Mouse (Mus musculus) liver, embryonic 13.5 days (tissue): ENCODE data around the gene Wdr18. TPM values are rescaled to one million over a fixed set of nuclear protein-coding genes. Genes with fewer than 3 reads are reported as not detected.

ENCODE experiments used
- ATAC-seq: fragments of 200-750 bp; cut with Nextera tagmentation; 2 replicates; pipeline ENCODE4 v1.8.0; 2017; ENCODE audit warnings: low read depth, mild to moderate bottlenecking, moderate number of reproducible peaks, moderate library complexity
- DNase-seq: peaks from one replicate; pipeline ENCODE4 v3.0.0; 2022
- H3K27ac ChIP-seq: fragments of 300-500 bp; sonication (generic); 2 replicates; pipeline ENCODE4 v1.5.1; 2015; ENCODE audit warnings: moderate library complexity, mild to moderate bottlenecking, inconsistent platforms
- H3K27me3 ChIP-seq: fragments of 300-500 bp; sonication (generic); 2 replicates; pipeline ENCODE4 v1.6.1; 2015; ENCODE audit warnings: mild to moderate bottlenecking, inconsistent platforms
- H3K36me3 ChIP-seq: fragments of 300-500 bp; sonication (generic); 2 replicates; pipeline ENCODE4 v1.6.1; 2015; ENCODE audit warnings: mild to moderate bottlenecking, inconsistent platforms
- H3K4me1 ChIP-seq: fragments of 300-500 bp; sonication (generic); replicated peaks from 2 replicates; pipeline ENCODE4 v1.6.1; 2015; ENCODE audit warnings: inconsistent platforms
- H3K4me2 ChIP-seq: fragments of 300-500 bp; sonication (generic); 2 replicates; pipeline ENCODE4 v1.6.1; 2015; ENCODE audit warnings: inconsistent platforms, mild to moderate bottlenecking, moderate library complexity
- H3K4me3 ChIP-seq: fragments of 300-500 bp; sonication (generic); replicated peaks from 2 replicates; pipeline ENCODE4 v1.5.1; 2015; ENCODE audit warnings: mild to moderate bottlenecking, inconsistent platforms
- H3K9ac ChIP-seq: fragments of 300-500 bp; sonication (generic); 2 replicates; pipeline ENCODE4 v1.6.1; 2015; ENCODE audit warnings: mild to moderate bottlenecking, inconsistent platforms
- H3K9me3 ChIP-seq: fragments of 300-500 bp; sonication (generic); replicated peaks from 2 replicates; pipeline ENCODE4 v1.6.1; 2016; ENCODE audit warnings: inconsistent platforms
- WGBS: fragments of 180-500 bp; shearing (Covaris S2); methylation state at CpG from one replicate; pipeline ENCODE4 v1.1.7; 2015; ENCODE audit not compliant: insufficient replicate concordance; 5-methylcytosine and 5-hydroxymethylcytosine counted together
- polyA plus RNA-seq: library from polyadenylated mRNA; unstranded; fragments of >200 nt; fragmentation: Nextera tagmentation; extraction: Ambion mirVana; gene quantifications from 2 replicates; pipeline ENCODE4 v1.2.1, GENCODE M21; 2015

Wdr18 gene
- polyA plus RNA-seq, 1 experiment from 2014 or later: 78.2 TPM

GRCm38 (mm10) chr10:79971183-79971497, 11.2 kb downstream of the Wdr18 start:
- H3K27ac ChIP-seq: no peak overlapping the region
- no peak for DNase-seq
- H3K36me3 ChIP-seq: peaks cover 38% of the 10 kb centered on the region
- peak overlapping the region; percentile 51 for H3K4me2 ChIP-seq
- peak overlapping the region; percentile 32 for H3K4me3 ChIP-seq
- H3K4me1 ChIP-seq: peaks cover 8% of the 10 kb centered on the region
- peak overlapping the region; percentile 5; the same call in 1 of the 2 replicates for H3K9ac ChIP-seq
- ATAC-seq: no peak
- H3K27me3 ChIP-seq: peaks cover 55% of the 10 kb centered on the region
- WGBS: 7% methylated on average over 21 of the region's 21 CpGs
- peaks cover 8% of the 10 kb centered on the region for H3K9me3 ChIP-seq

DNA sequence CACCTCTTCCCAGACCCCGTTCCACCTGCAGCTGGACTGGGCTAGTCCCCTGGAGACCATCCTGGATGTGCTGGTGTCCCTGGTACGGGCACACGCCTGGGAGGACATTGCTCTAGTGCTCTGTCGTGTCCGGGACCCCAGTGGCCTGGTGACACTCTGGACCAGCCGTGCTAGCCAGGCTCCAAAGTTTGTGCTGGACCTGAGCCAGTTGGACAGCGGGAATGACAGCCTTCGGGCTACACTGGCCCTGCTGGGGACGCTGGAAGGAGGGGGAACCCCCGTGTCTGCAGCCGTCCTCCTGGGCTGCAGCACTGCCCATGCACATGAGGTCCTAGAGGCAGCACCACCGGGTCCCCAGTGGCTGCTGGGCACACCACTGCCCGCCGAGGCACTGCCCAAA, 12.9 kb downstream of the Wdr18 start:
- Histone ChIP-seq H3K4me3 (no peak overlapping the region), H3K36me3 (peaks cover 38% of the 10 kb centered on the region), H3K9me3 (peaks cover 25% of the 10 kb centered on the region), H3K4me2 (no peak overlapping the region), H3K4me1 (peaks cover 8% of the 10 kb centered on the region), H3K9ac (no peak overlapping the region), H3K27ac (no peak overlapping the region), H3K27me3 (peaks cover 55% of the 10 kb centered on the region)
- DNase-seq (no peak), ATAC-seq (no peak)
- 52% methylated on average over 14 of the region's 14 CpGs for WGBS

- H3K27ac ChIP-seq: no peak overlapping the region
- no peak overlapping the region for H3K4me3 ChIP-seq
- WGBS: 88% methylated on average over 21 of the region's 21 CpGs
- peaks cover 46% of the 10 kb centered on the region for H3K27me3 ChIP-seq
- no peak overlapping the region for H3K4me2 ChIP-seq
- peaks cover 35% of the 10 kb centered on the region for H3K9me3 ChIP-seq
- ATAC-seq (no peak), DNase-seq (no peak)
- H3K4me1 ChIP-seq: peaks cover 8% of the 10 kb centered on the region
- peaks cover 42% of the 10 kb centered on the region for H3K36me3 ChIP-seq
- no peak overlapping the region for H3K9ac ChIP-seq
Measured at GRCm38 (mm10) chr10:79974087-79974486, 14.1 kb downstream of the Wdr18 start.

DNA sequence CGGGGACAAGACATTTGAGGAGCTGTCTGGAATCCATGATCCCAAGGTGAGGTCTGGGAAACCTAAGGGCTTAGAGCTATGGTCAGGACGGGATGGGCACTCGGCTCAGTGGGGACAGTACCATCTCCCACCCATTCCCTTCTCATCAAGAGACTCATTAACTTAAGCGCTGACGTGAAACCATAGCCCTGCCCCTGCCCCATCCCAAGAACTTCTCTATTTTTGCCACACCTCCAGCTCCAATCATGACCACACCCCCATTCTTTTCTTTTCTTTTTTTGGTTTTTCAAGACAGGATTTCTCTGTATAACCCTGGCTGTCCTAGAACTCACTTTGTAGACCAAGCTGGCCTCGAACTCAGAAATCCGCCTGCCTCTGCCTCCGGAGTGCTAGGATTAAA, 14.7 kb downstream of the Wdr18 start:
- peaks cover 35% of the 10 kb centered on the region for H3K9me3 ChIP-seq
- peaks cover 48% of the 10 kb centered on the region for H3K36me3 ChIP-seq
- DNase-seq (no peak), ATAC-seq (no peak)
- no peak overlapping the region for H3K4me3 ChIP-seq
- H3K27ac ChIP-seq: no peak overlapping the region
- peaks cover 41% of the 10 kb centered on the region for H3K27me3 ChIP-seq
- WGBS: 68% methylated on average over 8 of the region's 8 CpGs
- H3K9ac ChIP-seq: no peak overlapping the region
- peaks cover 8% of the 10 kb centered on the region for H3K4me1 ChIP-seq
- no peak overlapping the region for H3K4me2 ChIP-seq

DNA sequence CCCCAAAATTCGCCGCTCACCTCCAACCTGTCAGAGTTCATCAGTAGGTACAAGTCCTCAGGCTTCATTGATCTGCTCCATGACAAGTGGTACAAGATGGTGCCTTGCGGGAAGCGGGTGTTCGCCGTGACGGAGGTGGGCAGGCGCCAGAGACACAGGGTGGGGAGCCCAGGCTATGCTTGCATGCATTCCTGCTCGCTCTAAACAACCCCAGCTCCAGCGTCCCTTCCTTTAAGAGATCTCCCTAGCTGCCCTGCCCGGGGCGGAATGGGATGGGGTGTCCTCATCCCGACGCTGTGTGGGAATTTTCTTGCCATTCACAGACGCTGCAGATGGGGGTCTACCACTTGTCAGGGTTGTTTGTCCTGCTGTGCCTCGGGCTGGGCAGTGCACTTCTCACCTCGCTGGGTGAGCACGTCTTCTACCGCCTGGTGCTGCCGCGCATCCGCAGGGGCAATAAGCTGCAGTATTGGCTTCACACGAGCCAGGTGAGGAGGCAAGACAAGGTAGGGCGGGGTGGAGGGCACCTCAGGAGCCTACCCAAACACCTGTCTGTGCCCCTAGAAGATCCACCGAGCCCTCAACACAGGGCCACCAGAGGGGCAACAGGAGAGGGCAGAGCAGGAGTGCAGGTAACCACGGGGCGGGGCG, 16.2 kb downstream of the Wdr18 start:
- Histone ChIP-seq H3K4me3 (no peak overlapping the region), H3K36me3 (peaks cover 59% of the 10 kb centered on the region), H3K4me1 (peaks cover 11% of the 10 kb centered on the region), H3K9me3 (peaks cover 35% of the 10 kb centered on the region), H3K4me2 (no peak overlapping the region), H3K27ac (no peak overlapping the region), H3K9ac (no peak overlapping the region), H3K27me3 (peaks cover 25% of the 10 kb centered on the region)
- WGBS: 92% methylated on average over 28 of the region's 28 CpGs
- DNase-seq: no peak
- ATAC-seq: no peak

DNA sequence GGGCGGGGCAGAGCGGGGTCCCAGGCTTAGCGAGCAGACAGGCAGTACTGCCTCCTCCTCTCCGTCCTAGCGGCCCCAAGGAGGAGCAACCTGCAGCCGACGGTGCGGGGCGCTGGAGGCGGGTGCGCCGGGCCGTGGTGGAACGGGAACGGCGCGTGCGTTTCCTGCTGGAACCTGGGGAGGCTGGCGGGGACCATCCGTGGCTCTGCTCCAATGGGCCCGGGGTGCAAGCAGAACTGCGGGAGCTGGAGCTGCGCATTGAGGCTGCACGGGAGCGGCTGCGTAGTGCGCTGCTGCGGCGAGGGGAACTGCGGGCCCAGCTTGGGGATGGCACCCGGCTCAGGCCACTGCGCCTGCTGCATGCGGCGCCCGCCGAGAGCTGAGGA, 16.8 kb downstream of the Wdr18 start:
- WGBS: 93% methylated on average over 28 of the region's 36 CpGs
- Histone ChIP-seq H3K27me3 (peaks cover 20% of the 10 kb centered on the region), H3K4me1 (peaks cover 16% of the 10 kb centered on the region), H3K4me2 (no peak overlapping the region), H3K36me3 (peaks cover 64% of the 10 kb centered on the region), H3K27ac (no peak overlapping the region), H3K9ac (no peak overlapping the region), H3K4me3 (no peak overlapping the region), H3K9me3 (peaks cover 35% of the 10 kb centered on the region)
- DNase-seq (no peak), ATAC-seq (no peak)

- Histone ChIP-seq H3K4me2 (no peak overlapping the region), H3K9ac (no peak overlapping the region), H3K9me3 (peaks cover 35% of the 10 kb centered on the region), H3K27ac (no peak overlapping the region), H3K4me3 (no peak overlapping the region; the same call in 1 of the 2 replicates), H3K27me3 (peaks cover 14% of the 10 kb centered on the region), H3K36me3 (peaks cover 64% of the 10 kb centered on the region), H3K4me1 (peaks cover 19% of the 10 kb centered on the region)
- no peak for ATAC-seq
- 94% methylated on average over 28 of the region's 28 CpGs for WGBS
- DNase-seq: no peak
Measured at GRCm38 (mm10) chr10:79977324-79977723, 17.4 kb downstream of the Wdr18 start.

- ATAC-seq: no peak
- H3K4me3 ChIP-seq: no peak overlapping the region
- WGBS: 93% methylated on average over 21 of the region's 21 CpGs
Measured at GRCm38 (mm10) chr10:79978061-79978460, 18.1 kb downstream of the Wdr18 start.

GRCm38 (mm10) chr10:79979401-79980155, 19.6 kb downstream of the Wdr18 start:
- Histone ChIP-seq H3K27me3 (no peaks in the 10 kb centered on the region), H3K4me3 (no peak overlapping the region), H3K4me2 (no peak overlapping the region), H3K4me1 (peaks cover 33% of the 10 kb centered on the region), H3K9me3 (peaks cover 35% of the 10 kb centered on the region), H3K36me3 (peaks cover 64% of the 10 kb centered on the region), H3K27ac (no peak overlapping the region), H3K9ac (no peak overlapping the region)
- no peak for ATAC-seq
- 88% methylated on average over 22 of the region's 22 CpGs for WGBS
- DNase-seq: no peak

More at GRCm38 (mm10) chr10:79978061-79978460, 18.1 kb downstream of the Wdr18 start:
- no peak for DNase-seq
- Histone ChIP-seq H3K27me3 (peaks cover 7% of the 10 kb centered on the region), H3K36me3 (peaks cover 64% of the 10 kb centered on the region), H3K4me2 (no peak overlapping the region), H3K9ac (no peak overlapping the region), H3K4me1 (peaks cover 27% of the 10 kb centered on the region), H3K27ac (no peak overlapping the region), H3K9me3 (peaks cover 35% of the 10 kb centered on the region)

- peaks cover 7% of the 10 kb centered on the region; the same call in 1 of the 2 replicates for H3K9me3 ChIP-seq
- peak overlapping the region; percentile 95 for H3K9ac ChIP-seq
- H3K27ac ChIP-seq: peak overlapping the region; percentile 99
- H3K4me1 ChIP-seq: peaks cover 61% of the 10 kb centered on the region
- peak overlapping the region; percentile 94 for H3K4me2 ChIP-seq
- DNase-seq: no peak
- H3K36me3 ChIP-seq: peaks cover 31% of the 10 kb centered on the region
- H3K4me3 ChIP-seq: peak overlapping the region; percentile 89
- 79% methylated on average over 5 of the region's 5 CpGs for WGBS
- peaks cover 11% of the 10 kb centered on the region for H3K27me3 ChIP-seq
- no peak for ATAC-seq
Measured at GRCm38 (mm10) chr10:79983205-79983604, 23.3 kb downstream of the Wdr18 start.

GRCm38 (mm10) chr10:79983670-79984069, 23.7 kb downstream of the Wdr18 start:
- peaks cover 66% of the 10 kb centered on the region for H3K4me1 ChIP-seq
- H3K27ac ChIP-seq: peak overlapping the region; percentile 99
- DNase-seq (peak; percentile 74), ATAC-seq (no peak)
- peaks cover 26% of the 10 kb centered on the region for H3K36me3 ChIP-seq
- H3K9ac ChIP-seq: peak overlapping the region; percentile 95
- H3K4me2 ChIP-seq: peak overlapping the region; percentile 94
- peaks cover 2% of the 10 kb centered on the region; the same call in 1 of the 2 replicates for H3K9me3 ChIP-seq
- peaks cover 15% of the 10 kb centered on the region for H3K27me3 ChIP-seq
- WGBS: under 1% methylated on average over 21 of the region's 21 CpGs
- H3K4me3 ChIP-seq: peak overlapping the region; percentile 89
